Mouse (Mus musculus) heart, embryonic 16.5 days (tissue): Measurements from ENCODE around the gene Cyp11a1. TPM values are rescaled to one million over a fixed set of nuclear protein-coding genes. Genes with fewer than 3 reads are reported as not detected.

Experiments
- ATAC-seq: fragments of 200-750 bp; cut with Nextera tagmentation; replicated peaks from 2 replicates; pipeline ENCODE4 v1.8.0; 2017; ENCODE audit warnings: moderate number of reproducible peaks; ENCODE audit not compliant: insufficient read depth, low FRiP score; ENCODE audit errors: extremely low read depth
- H3K27ac ChIP-seq: fragments of 300-500 bp; sonication (generic); 2 replicates; pipeline ENCODE4 v1.5.1; 2014; ENCODE audit warnings: mild to moderate bottlenecking, low read length, control low read depth, moderate library complexity
- H3K27me3 ChIP-seq: fragments of 300-500 bp; sonication (generic); 2 replicates; pipeline ENCODE4 v1.6.1; 2014; ENCODE audit warnings: low read length, mixed read lengths; ENCODE audit not compliant: control insufficient read depth, insufficient read depth
- H3K36me3 ChIP-seq: fragments of 300-500 bp; sonication (generic); 2 replicates; pipeline ENCODE4 v1.6.1; 2014; ENCODE audit not compliant: control insufficient read depth, insufficient read depth
- H3K4me1 ChIP-seq: fragments of 300-500 bp; sonication (generic); 2 replicates; pipeline ENCODE4 v1.6.1; 2014; ENCODE audit warnings: low read length, mixed read lengths; ENCODE audit not compliant: control insufficient read depth, insufficient read depth
- H3K4me2 ChIP-seq: fragments of 300-500 bp; sonication (generic); 2 replicates; pipeline ENCODE4 v1.6.1; 2014; ENCODE audit warnings: low read depth, mild to moderate bottlenecking, control low read depth, low read length
- H3K4me3 ChIP-seq: fragments of 300-500 bp; sonication (generic); 2 replicates; pipeline ENCODE4 v1.5.1; 2014; ENCODE audit warnings: mild to moderate bottlenecking, control low read depth, low read length
- H3K9ac ChIP-seq: fragments of 300-500 bp; sonication (generic); 2 replicates; pipeline ENCODE4 v1.6.1; 2014; ENCODE audit warnings: low read length, control low read depth
- H3K9me3 ChIP-seq: fragments of 300-500 bp; sonication (generic); replicated peaks from 2 replicates; pipeline ENCODE4 v1.6.1; 2016; ENCODE audit warnings: low read length; ENCODE audit not compliant: control insufficient read depth
- WGBS: fragments of 180-500 bp; shearing (Covaris S2); extraction: QIAGEN DNeasy Blood & Tissue Kit; methylation state at CpG from one replicate; pipeline ENCODE4 v1.1.7; 2014; 5-methylcytosine and 5-hydroxymethylcytosine counted together
- polyA plus RNA-seq: library from polyadenylated mRNA; unstranded; fragments of >200 nt; fragmentation: Nextera tagmentation; extraction: Ambion mirVana; gene quantifications from 2 replicates; pipeline ENCODE4 v1.2.1, GENCODE M21; 2015

The Cyp11a1 gene
- polyA plus RNA-seq, 1 experiment from 2014 or later, result 0.33 TPM

GRCm38 (mm10) chr9:58029635-58030034, 23.4 kb downstream of the Cyp11a1 start:
- Histone ChIP-seq H3K27me3 (0 out of 2 replicates have a peak, but pooled peaks cover 3% of the 10 kb centered on the region), H3K4me3 (no peak overlapping the region), H3K4me2 (no peak overlapping the region), H3K36me3 (no peaks in the 10 kb centered on the region), H3K4me1 (no peaks in the 10 kb centered on the region), H3K9ac (no peak overlapping the region), H3K9me3 (no peaks in the 10 kb centered on the region), H3K27ac (no peak overlapping the region)
- 84% methylated on average over 6 of the region's 6 CpGs for WGBS
- ATAC-seq, result no peak

DNA sequence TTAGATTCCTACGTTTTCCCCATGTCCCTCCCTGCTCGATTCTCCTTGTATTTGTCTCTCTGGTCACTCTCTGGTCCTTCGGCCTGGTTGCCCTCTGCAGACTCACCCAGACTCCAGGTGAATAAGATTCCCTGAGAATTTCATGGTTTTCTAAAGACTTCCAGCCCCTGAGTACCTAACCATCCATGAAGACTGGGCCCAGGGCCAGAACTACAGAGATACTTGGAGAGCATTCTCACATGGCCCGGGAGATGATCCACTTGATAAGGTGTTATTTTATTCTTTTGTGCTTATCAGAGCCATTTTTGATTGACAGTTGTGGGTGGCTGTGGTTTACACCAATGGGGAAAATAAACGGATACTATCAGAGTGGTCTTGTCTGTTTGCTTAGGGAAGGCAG, 25.7 kb downstream of the Cyp11a1 start:
- H3K9me3 ChIP-seq, result no peaks in the 10 kb centered on the region
- 57% methylated on average over 5 of the region's 5 CpGs for WGBS
- H3K27ac ChIP-seq, result no peak overlapping the region
- no peak overlapping the region for H3K4me3 ChIP-seq
- peaks cover 9% of the 10 kb centered on the region; the same call in 1 of the 2 replicates for H3K27me3 ChIP-seq
- H3K9ac ChIP-seq, result no peak overlapping the region
- no peaks in the 10 kb centered on the region for H3K4me1 ChIP-seq
- no peaks in the 10 kb centered on the region for H3K36me3 ChIP-seq
- no peak overlapping the region for H3K4me2 ChIP-seq
- no peak for ATAC-seq

GRCm38 (mm10) chr9:58035519-58035918, 29.3 kb downstream of the Cyp11a1 start:
- H3K36me3 ChIP-seq, result no peaks in the 10 kb centered on the region
- H3K4me2 ChIP-seq, result no peak overlapping the region
- H3K4me3 ChIP-seq, result no peak overlapping the region
- H3K27me3 ChIP-seq, result peaks cover 22% of the 10 kb centered on the region
- H3K27ac ChIP-seq, result no peak overlapping the region
- no peaks in the 10 kb centered on the region for H3K4me1 ChIP-seq
- 69% methylated on average over 2 of the region's 2 CpGs for WGBS
- ATAC-seq, result no peak
- no peaks in the 10 kb centered on the region for H3K9me3 ChIP-seq
- no peak overlapping the region for H3K9ac ChIP-seq

- Histone ChIP-seq H3K36me3 (no peaks in the 10 kb centered on the region), H3K4me1 (no peaks in the 10 kb centered on the region), H3K4me2 (no peak overlapping the region), H3K9ac (no peak overlapping the region), H3K9me3 (no peaks in the 10 kb centered on the region), H3K27me3 (peaks cover 22% of the 10 kb centered on the region), H3K4me3 (no peak overlapping the region), H3K27ac (no peak overlapping the region)
- ATAC-seq, result no peak
- 54% methylated on average over 7 of the region's 7 CpGs for WGBS
Measured at GRCm38 (mm10) chr9:58035951-58036698, 29.9 kb downstream of the Cyp11a1 start.

GRCm38 (mm10) chr9:58036961-58037360, 30.8 kb downstream of the Cyp11a1 start:
- no peak overlapping the region for H3K4me3 ChIP-seq
- H3K9ac ChIP-seq, result no peak overlapping the region
- no peaks in the 10 kb centered on the region for H3K4me1 ChIP-seq
- no peak overlapping the region for H3K4me2 ChIP-seq
- H3K36me3 ChIP-seq, result no peaks in the 10 kb centered on the region
- H3K27ac ChIP-seq, result no peak overlapping the region
- WGBS, result 63% methylated on average over 4 of the region's 4 CpGs
- H3K27me3 ChIP-seq, result peaks cover 22% of the 10 kb centered on the region
- no peak for ATAC-seq
- no peaks in the 10 kb centered on the region for H3K9me3 ChIP-seq

GRCm38 (mm10) chr9:58038500-58039168, 32.4 kb downstream of the Cyp11a1 start:
- H3K9me3 ChIP-seq, result no peaks in the 10 kb centered on the region
- peaks cover 20% of the 10 kb centered on the region for H3K27me3 ChIP-seq
- peak; percentile 53; the same call in 1 of the 2 replicates for ATAC-seq
- no peak overlapping the region for H3K27ac ChIP-seq
- no peak overlapping the region for H3K4me2 ChIP-seq
- no peak overlapping the region for H3K4me3 ChIP-seq
- 34% methylated on average over 19 of the region's 19 CpGs for WGBS
- no peaks in the 10 kb centered on the region for H3K4me1 ChIP-seq
- no peak overlapping the region for H3K9ac ChIP-seq
- no peaks in the 10 kb centered on the region for H3K36me3 ChIP-seq

- H3K4me1 ChIP-seq, result no peaks in the 10 kb centered on the region
- WGBS, result 65% methylated on average over 4 of the region's 4 CpGs
- peaks cover 20% of the 10 kb centered on the region for H3K27me3 ChIP-seq
- H3K9ac ChIP-seq, result no peak overlapping the region
- ATAC-seq, result no peak
- H3K4me3 ChIP-seq, result no peak overlapping the region
- H3K27ac ChIP-seq, result no peak overlapping the region
- H3K36me3 ChIP-seq, result no peaks in the 10 kb centered on the region
- no peak overlapping the region for H3K4me2 ChIP-seq
- H3K9me3 ChIP-seq, result no peaks in the 10 kb centered on the region
Measured at GRCm38 (mm10) chr9:58040977-58041376, 34.8 kb downstream of the Cyp11a1 start.

- H3K4me2 ChIP-seq, result no peak overlapping the region
- H3K36me3 ChIP-seq, result no peaks in the 10 kb centered on the region
- no peak overlapping the region for H3K4me3 ChIP-seq
- no peak overlapping the region for H3K9ac ChIP-seq
- H3K4me1 ChIP-seq, result no peaks in the 10 kb centered on the region
- H3K27ac ChIP-seq, result no peak overlapping the region
- ATAC-seq, result no peak
- peaks cover 10% of the 10 kb centered on the region for H3K27me3 ChIP-seq
- WGBS, result 40% methylated on average over 10 of the region's 10 CpGs
- H3K9me3 ChIP-seq, result no peaks in the 10 kb centered on the region
Measured at GRCm38 (mm10) chr9:58042391-58042790, 36.2 kb downstream of the Cyp11a1 start.

DNA sequence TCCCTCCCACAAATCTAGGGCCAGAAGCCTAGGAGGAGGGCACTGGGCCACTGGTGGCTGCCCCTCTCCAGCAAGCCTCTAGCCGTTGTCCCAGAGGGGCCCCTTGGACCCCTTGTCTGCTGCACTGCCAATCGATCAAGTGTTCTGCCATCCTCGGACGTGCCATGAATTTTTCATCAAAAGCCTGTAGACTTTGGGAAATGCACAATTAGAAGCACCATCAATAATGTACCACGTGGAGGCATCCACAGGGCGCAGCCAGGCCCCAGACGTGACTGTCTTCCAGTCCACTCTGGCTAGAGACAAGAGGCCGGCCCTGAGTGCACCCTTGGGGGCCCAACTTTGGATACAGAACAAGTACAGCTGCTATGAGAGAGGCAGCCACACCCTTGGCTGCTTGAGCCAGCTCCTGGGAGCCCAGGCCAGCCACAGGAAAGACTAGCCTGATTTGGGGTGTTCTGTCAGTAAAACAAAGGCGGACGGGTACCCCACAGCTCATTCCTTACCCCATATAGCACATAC, 37.3 kb downstream of the Cyp11a1 start:
- Histone ChIP-seq H3K4me3 (no peak overlapping the region), H3K36me3 (no peaks in the 10 kb centered on the region), H3K4me2 (no peak overlapping the region), H3K4me1 (peaks cover 4% of the 10 kb centered on the region), H3K27me3 (no peaks in the 10 kb centered on the region; the same call in 1 of the 2 replicates), H3K9ac (no peak overlapping the region), H3K9me3 (no peaks in the 10 kb centered on the region), H3K27ac (no peak overlapping the region)
- ATAC-seq, result no peak
- WGBS, result 78% methylated on average over 10 of the region's 10 CpGs
